Mouse (Mus musculus) stomach, embryonic 15.5 days (tissue): ENCODE results near the gene Micu1. TPM values are rescaled to one million over a fixed set of nuclear protein-coding genes. Genes with fewer than 3 reads are reported as not detected.
A peak's percentile ranks its signal among the peaks of the same experiment; 100 is the strongest.

ENCODE experiments used
- ATAC-seq: fragments of 200-750 bp; cut with Nextera tagmentation; 2 replicates; pipeline ENCODE4 v1.8.0; 2017; ENCODE audit warnings: low read depth, moderate number of reproducible peaks, moderate TSS enrichment; ENCODE audit not compliant: insufficient read depth, low FRiP score
- H3K27ac ChIP-seq: fragments of 300-500 bp; sonication (generic); 2 replicates; pipeline ENCODE4 v1.5.1; 2015; ENCODE audit warnings: mild to moderate bottlenecking, inconsistent platforms
- H3K27me3 ChIP-seq: fragments of 300-500 bp; sonication (generic); replicated peaks from 2 replicates; pipeline ENCODE4 v1.6.1; 2015; ENCODE audit warnings: inconsistent platforms
- H3K36me3 ChIP-seq: fragments of 300-500 bp; sonication (generic); 2 replicates; pipeline ENCODE4 v1.6.1; 2015; ENCODE audit warnings: inconsistent platforms
- H3K4me1 ChIP-seq: fragments of 300-500 bp; sonication (generic); 2 replicates; pipeline ENCODE4 v1.6.1; 2015; ENCODE audit warnings: inconsistent platforms
- H3K4me2 ChIP-seq: fragments of 300-500 bp; sonication (generic); 2 replicates; pipeline ENCODE4 v1.6.1; 2015; ENCODE audit warnings: mild to moderate bottlenecking, inconsistent platforms
- H3K4me3 ChIP-seq: fragments of 300-500 bp; sonication (generic); replicated peaks from 2 replicates; pipeline ENCODE4 v1.5.1; 2015; ENCODE audit warnings: inconsistent platforms
- H3K9ac ChIP-seq: fragments of 300-500 bp; sonication (generic); 2 replicates; pipeline ENCODE4 v1.6.1; 2015; ENCODE audit warnings: inconsistent platforms
- H3K9me3 ChIP-seq: fragments of 300-500 bp; sonication (generic); 2 replicates; pipeline ENCODE4 v1.6.1; 2016; ENCODE audit warnings: inconsistent platforms
- WGBS: fragments of 180-500 bp; shearing (Covaris S2); methylation state at CpG from one replicate; pipeline ENCODE4 v1.1.7; 2015; 5-methylcytosine and 5-hydroxymethylcytosine counted together
- polyA plus RNA-seq: library from polyadenylated mRNA; unstranded; fragments of >200 nt; fragmentation: Nextera tagmentation; extraction: Ambion mirVana; gene quantifications from 2 replicates; pipeline ENCODE4 v1.2.1, GENCODE M21; 2015

Micu1 gene
- polyA plus RNA-seq, 1 experiment from 2014 or later = 66.2 TPM

DNA sequence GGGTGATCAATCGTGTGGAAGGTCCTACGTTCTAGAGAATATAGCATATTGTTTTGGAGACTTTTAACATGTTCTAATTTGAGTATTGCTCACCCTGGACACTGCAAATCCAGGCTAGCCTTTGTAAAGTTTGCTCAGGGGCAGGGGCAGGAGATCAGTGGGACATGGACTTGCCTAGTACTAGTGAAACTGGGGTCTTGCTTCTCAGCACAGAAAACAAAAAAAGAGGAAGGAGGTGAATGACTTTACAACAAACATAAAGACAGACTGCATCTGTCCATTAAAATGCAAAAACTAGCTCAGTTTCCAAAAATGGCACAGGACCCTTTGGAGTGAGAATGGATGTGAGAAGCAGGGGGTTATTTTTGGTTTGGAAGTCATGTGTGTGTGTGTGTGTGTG, 8.2 kb upstream of the Micu1 start:
- H3K27ac ChIP-seq = no peak overlapping the region
- H3K36me3 ChIP-seq = no peaks in the 10 kb centered on the region
- no peaks in the 10 kb centered on the region for H3K9me3 ChIP-seq
- H3K27me3 ChIP-seq = no peaks in the 10 kb centered on the region
- ATAC-seq = no peak
- WGBS = 77% methylated on average over 2 of the region's 2 CpGs
- H3K4me2 ChIP-seq = no peak overlapping the region
- H3K4me1 ChIP-seq = no peaks in the 10 kb centered on the region
- H3K9ac ChIP-seq = no peak overlapping the region
- no peak overlapping the region for H3K4me3 ChIP-seq

DNA sequence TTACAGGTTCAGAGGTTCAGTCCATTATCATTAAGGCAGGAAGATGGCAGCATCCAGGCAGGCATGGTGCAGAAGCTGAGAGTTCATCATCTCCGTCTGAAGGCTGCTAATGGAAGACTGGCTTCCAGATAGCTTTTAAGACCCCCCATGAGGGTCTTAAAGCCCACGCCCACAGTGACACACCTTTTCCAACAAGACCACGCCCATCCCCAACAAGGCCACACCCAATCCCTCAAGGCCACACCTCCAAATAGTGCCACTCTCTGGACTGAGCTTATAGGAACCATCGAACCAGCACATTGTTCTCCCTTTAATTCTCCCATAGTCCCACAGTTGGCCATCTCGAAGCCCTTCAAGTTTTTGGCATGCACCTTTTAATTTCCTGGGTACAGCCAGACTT, 2.8 kb upstream of the Micu1 start:
- Histone ChIP-seq H3K4me1 (0 out of 2 replicates have a peak, but pooled peaks cover 8% of the 10 kb centered on the region), H3K27me3 (no peaks in the 10 kb centered on the region), H3K9me3 (no peaks in the 10 kb centered on the region), H3K36me3 (no peaks in the 10 kb centered on the region), H3K4me2 (no peak overlapping the region), H3K9ac (no peak overlapping the region), H3K4me3 (no peak overlapping the region), H3K27ac (no peak overlapping the region)
- no peak for ATAC-seq
- 77% methylated on average over 5 of the region's 5 CpGs for WGBS

GRCm38 (mm10) chr10:59701805-59702204, 472 bp upstream of the Micu1 start:
- peak; percentile 9; the same call in 1 of the 2 replicates for ATAC-seq
- H3K4me2 ChIP-seq = peak overlapping the region; percentile 72
- no peaks in the 10 kb centered on the region for H3K36me3 ChIP-seq
- H3K9ac ChIP-seq = no peak overlapping the region
- H3K27me3 ChIP-seq = no peaks in the 10 kb centered on the region
- 0 out of 2 replicates have a peak, but pooled peaks cover 8% of the 10 kb centered on the region for H3K4me1 ChIP-seq
- H3K4me3 ChIP-seq = peak overlapping the region; percentile 69
- WGBS = 35% methylated on average over 5 of the region's 5 CpGs
- H3K27ac ChIP-seq = peak overlapping the region; percentile 8; the same call in 1 of the 2 replicates
- no peaks in the 10 kb centered on the region for H3K9me3 ChIP-seq

- Histone ChIP-seq H3K9me3 (no peaks in the 10 kb centered on the region), H3K9ac (peak overlapping the region; percentile 65; the same call in 1 of the 2 replicates), H3K36me3 (no peaks in the 10 kb centered on the region), H3K4me1 (0 out of 2 replicates have a peak, but pooled peaks cover 8% of the 10 kb centered on the region), H3K27ac (peak overlapping the region; percentile 66), H3K4me2 (peak overlapping the region; percentile 72), H3K27me3 (no peaks in the 10 kb centered on the region), H3K4me3 (peak overlapping the region; percentile 69)
- WGBS = 7% methylated on average over 15 of the region's 15 CpGs
- ATAC-seq = 0 out of 2 replicates have a peak, but pooled peaks have one; percentile 1
These were observed 933 bp downstream of the Micu1 start for GRCm38 (mm10) chr10:59703060-59703760.

DNA sequence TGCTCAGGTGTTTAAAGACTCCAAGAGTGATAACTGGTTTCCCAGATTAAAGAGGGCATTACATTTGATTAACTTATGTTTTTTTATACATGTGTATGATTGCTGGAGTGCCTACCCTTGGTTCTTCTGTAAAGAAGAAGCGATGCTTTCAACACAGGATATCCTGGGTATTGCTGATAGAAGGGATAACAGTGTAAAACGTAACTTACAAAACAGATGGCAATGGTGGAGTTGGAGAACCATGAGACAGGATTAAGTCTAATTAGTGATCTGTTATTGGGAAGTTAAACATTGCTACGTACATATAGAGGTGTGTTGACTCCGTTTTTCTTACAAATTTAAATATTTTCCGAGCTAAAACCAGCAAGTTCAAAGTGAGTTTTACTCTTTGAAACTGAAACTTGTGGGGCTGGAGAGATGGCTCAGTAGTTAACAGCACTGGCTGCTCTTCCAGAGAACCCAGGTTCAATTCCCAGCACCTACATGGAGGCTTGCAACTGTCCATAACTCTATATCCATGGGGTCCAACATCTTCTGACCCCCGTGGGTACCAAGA, 4.8 kb downstream of the Micu1 start:
- H3K27me3 ChIP-seq = no peaks in the 10 kb centered on the region
- no peak overlapping the region for H3K4me3 ChIP-seq
- H3K4me2 ChIP-seq = no peak overlapping the region
- H3K4me1 ChIP-seq = 0 out of 2 replicates have a peak, but pooled peaks cover 8% of the 10 kb centered on the region
- no peak for ATAC-seq
- H3K9ac ChIP-seq = no peak overlapping the region
- 85% methylated on average over 6 of the region's 6 CpGs for WGBS
- H3K9me3 ChIP-seq = no peaks in the 10 kb centered on the region
- H3K36me3 ChIP-seq = 0 out of 2 replicates have a peak, but pooled peaks cover 7% of the 10 kb centered on the region
- no peak overlapping the region for H3K27ac ChIP-seq

GRCm38 (mm10) chr10:59707595-59707994, 5.3 kb downstream of the Micu1 start:
- Histone ChIP-seq H3K4me1 (0 out of 2 replicates have a peak, but pooled peaks cover 8% of the 10 kb centered on the region), H3K27me3 (no peaks in the 10 kb centered on the region), H3K4me2 (no peak overlapping the region), H3K36me3 (0 out of 2 replicates have a peak, but pooled peaks cover 7% of the 10 kb centered on the region), H3K27ac (no peak overlapping the region), H3K9ac (no peak overlapping the region), H3K4me3 (no peak overlapping the region), H3K9me3 (no peaks in the 10 kb centered on the region)
- WGBS = 83% methylated on average over 2 of the region's 2 CpGs
- ATAC-seq = no peak

GRCm38 (mm10) chr10:59709281-59709680, 7.0 kb downstream of the Micu1 start:
- Histone ChIP-seq H3K27ac (no peak overlapping the region), H3K4me2 (no peak overlapping the region), H3K9me3 (no peaks in the 10 kb centered on the region), H3K4me3 (no peak overlapping the region), H3K9ac (no peak overlapping the region), H3K4me1 (no peaks in the 10 kb centered on the region), H3K36me3 (0 out of 2 replicates have a peak, but pooled peaks cover 7% of the 10 kb centered on the region), H3K27me3 (no peaks in the 10 kb centered on the region)
- WGBS = 80% methylated on average over 7 of the region's 7 CpGs
- no peak for ATAC-seq

DNA sequence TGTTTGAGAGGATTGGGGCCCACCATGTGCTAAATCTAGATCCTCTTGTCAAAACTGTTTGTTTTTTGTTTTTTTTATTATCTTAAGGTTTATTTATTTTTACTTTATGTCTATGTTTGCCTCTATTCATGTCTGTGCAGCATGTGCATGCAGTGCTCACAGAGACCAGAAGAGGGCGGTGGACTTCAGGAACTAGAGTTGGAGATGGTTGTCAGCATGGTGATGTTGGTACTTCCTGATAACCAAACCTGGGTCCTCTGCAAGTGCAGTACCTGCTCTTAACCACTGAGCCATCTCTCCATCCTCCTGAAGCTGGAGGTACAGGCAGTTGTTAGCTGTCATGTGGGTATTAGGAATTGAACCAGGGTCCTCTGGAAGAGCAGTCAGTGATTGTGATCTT, 8.0 kb downstream of the Micu1 start:
- Histone ChIP-seq H3K4me1 (0 out of 2 replicates have a peak, but pooled peaks cover 2% of the 10 kb centered on the region), H3K4me2 (no peak overlapping the region), H3K9ac (no peak overlapping the region), H3K36me3 (0 out of 2 replicates have a peak, but pooled peaks cover 7% of the 10 kb centered on the region), H3K27ac (no peak overlapping the region), H3K4me3 (no peak overlapping the region), H3K27me3 (no peaks in the 10 kb centered on the region), H3K9me3 (no peaks in the 10 kb centered on the region)
- 95% methylated on average over 1 of the region's 1 CpGs for WGBS
- no peak for ATAC-seq

- no peaks in the 10 kb centered on the region for H3K9me3 ChIP-seq
- 91% methylated on average over 8 of the region's 8 CpGs for WGBS
- H3K4me2 ChIP-seq = no peak overlapping the region
- H3K27ac ChIP-seq = no peak overlapping the region
- no peak overlapping the region for H3K4me3 ChIP-seq
- no peak overlapping the region for H3K9ac ChIP-seq
- H3K27me3 ChIP-seq = no peaks in the 10 kb centered on the region
- no peak for ATAC-seq
- H3K36me3 ChIP-seq = 0 out of 2 replicates have a peak, but pooled peaks cover 7% of the 10 kb centered on the region
- 0 out of 2 replicates have a peak, but pooled peaks cover 3% of the 10 kb centered on the region for H3K4me1 ChIP-seq
These were observed 9.8 kb downstream of the Micu1 start for GRCm38 (mm10) chr10:59712062-59712461.

- Histone ChIP-seq H3K4me1 (peaks cover 7% of the 10 kb centered on the region; the same call in 1 of the 2 replicates), H3K27me3 (no peaks in the 10 kb centered on the region), H3K36me3 (no peaks in the 10 kb centered on the region), H3K9ac (no peak overlapping the region), H3K27ac (no peak overlapping the region), H3K4me3 (no peak overlapping the region), H3K4me2 (no peak overlapping the region), H3K9me3 (no peaks in the 10 kb centered on the region)
- WGBS = 72% methylated on average over 7 of the region's 7 CpGs
- ATAC-seq = no peak
These were observed 17.7 kb downstream of the Micu1 start for GRCm38 (mm10) chr10:59720017-59720416.

DNA sequence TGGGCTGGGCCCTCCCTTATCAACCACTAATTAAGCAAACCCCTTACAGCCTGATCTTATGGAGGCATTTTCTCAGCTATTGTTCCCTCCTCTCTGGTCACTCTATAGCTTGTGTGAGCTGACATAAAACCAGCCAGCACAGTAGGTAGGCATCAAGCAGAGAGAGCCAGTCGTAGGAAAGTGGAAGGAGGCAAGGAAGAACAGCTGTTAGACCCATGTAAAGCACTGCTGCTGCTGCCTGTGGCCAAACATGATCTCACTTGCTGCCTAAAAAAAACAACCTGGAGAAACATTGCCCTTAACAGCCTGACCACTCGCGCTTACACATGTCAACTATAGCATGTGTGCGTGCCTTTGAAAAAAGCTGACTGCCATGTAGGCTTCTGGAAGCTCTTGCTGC, 19.3 kb downstream of the Micu1 start:
- ATAC-seq = no peak
- Histone ChIP-seq H3K4me2 (no peak overlapping the region), H3K9me3 (no peaks in the 10 kb centered on the region), H3K27me3 (no peaks in the 10 kb centered on the region), H3K9ac (no peak overlapping the region), H3K4me1 (peaks cover 4% of the 10 kb centered on the region; the same call in 1 of the 2 replicates), H3K4me3 (no peak overlapping the region), H3K36me3 (no peaks in the 10 kb centered on the region), H3K27ac (no peak overlapping the region)
- WGBS = 69% methylated on average over 4 of the region's 4 CpGs

DNA sequence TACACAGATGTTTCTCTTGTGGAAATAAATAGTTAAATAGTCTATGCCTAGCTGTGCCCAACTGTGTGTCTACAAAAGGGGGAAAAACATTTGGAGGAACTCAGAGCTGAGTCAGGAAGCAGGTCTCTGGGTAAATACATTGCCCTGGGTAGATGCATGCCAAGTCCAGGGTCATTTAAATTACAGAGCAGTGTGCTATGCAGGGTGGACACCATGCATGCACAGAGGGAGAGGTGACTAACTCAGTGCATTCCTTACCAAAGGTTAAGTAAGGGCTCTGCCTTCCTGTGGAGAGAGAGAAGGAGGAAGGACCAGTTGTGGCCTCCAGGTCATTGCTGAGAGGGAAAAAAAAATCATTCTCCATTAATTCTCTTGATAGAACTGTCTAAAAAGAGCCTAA, 22.4 kb downstream of the Micu1 start:
- no peak for ATAC-seq

More for the DNA sequence above, 22.4 kb downstream of the Micu1 start:
- Histone ChIP-seq H3K9me3 (no peaks in the 10 kb centered on the region), H3K36me3 (no peaks in the 10 kb centered on the region), H3K4me3 (no peak overlapping the region), H3K4me1 (peaks cover 4% of the 10 kb centered on the region; the same call in 1 of the 2 replicates), H3K9ac (no peak overlapping the region), H3K27me3 (no peaks in the 10 kb centered on the region), H3K4me2 (no peak overlapping the region), H3K27ac (no peak overlapping the region)
